Mouse (Mus musculus) kidney, postnatal 25 days (tissue): ENCODE results near the gene Ccr1l1.

ENCODE experiments used
- DNase-seq, 2 experiments: peaks; one replicate each; pipeline ENCODE4 v3.0.0; 2021; ENCODE audit warnings: mixed read lengths in 2 of 2

Ccr1l1 gene

GRCm38 (mm10) chr9:123927281-123927960 lies 50.8 kb downstream of the Ccr1l1 start:
- peak in 1 of 2 experiments; percentile 39 for DNase-seq
